Mouse (Mus musculus) brown adipose tissue, adult 24 weeks (tissue): ENCODE results near the gene Fbxw2. TPM values are rescaled to one million over a fixed set of nuclear protein-coding genes. Genes with fewer than 3 reads are reported as not detected.
"Not testable (repeated sequence)": the region's sequence is repeated elsewhere in the genome, so short reads cannot be mapped to it uniquely, and the experiment has no call there.

Experiments used
- H3K27ac ChIP-seq: fragments of 200-500 bp; replicated peaks from 2 replicates; pipeline ENCODE4 v1.5.1; 2012; ENCODE audit warnings: low read depth, mild to moderate bottlenecking, low read length
- H3K4me1 ChIP-seq: fragments of 200-500 bp; 2 replicates; pipeline ENCODE4 v1.6.1; 2012; ENCODE audit warnings: low read length, mixed read lengths; ENCODE audit not compliant: control insufficient read depth, insufficient read depth, insufficient read length
- H3K4me3 ChIP-seq: fragments of 200-500 bp; 2 replicates; pipeline ENCODE4 v1.5.1; 2012; ENCODE audit warnings: low read depth, mild to moderate bottlenecking, low read length, moderate library complexity; ENCODE audit not compliant: insufficient read depth
- polyA plus RNA-seq: library from polyadenylated mRNA; stranded (reverse); fragments of >200 nt; gene quantifications from 2 replicates; pipeline ENCODE4 v1.2.4, GENCODE M21; 2012; ENCODE audit not compliant: missing spikeins, insufficient read depth, insufficient read length

Gene Fbxw2
- 55.3 and 59.9 TPM in 2 replicates for polyA plus RNA-seq

- Histone ChIP-seq H3K27ac (peak within 1 kb of the TSS; percentile 88), H3K4me3 (peak within 1 kb of the TSS; percentile 96), H3K4me1 (peaks cover 10% of the 10 kb centered on the region; the same call in 1 of the 2 replicates)
Measured at GRCm38 (mm10) chr2:34825827-34826459, at the start of gene Fbxw2. Gene Fbxw2 (minus strand): TSS chr2:34826311.

- Histone ChIP-seq H3K27ac (no peak within 1 kb of the TSS), H3K4me3 (peak within 1 kb of the TSS; percentile 23; the same call in 1 of the 2 replicates)
Measured at GRCm38 (mm10) chr2:34874816-34875345, 48.8 kb upstream of the Fbxw2 start, which contains the start of gene Psmd5. Gene Psmd5 (minus strand): TSS chr2:34874968.

GRCm38 (mm10) chr2:34874271-34874670 lies 48.2 kb upstream of the Fbxw2 start, which contains the start of gene Cutal:
Gene Cutal (plus strand): TSS chr2:34874396.
- H3K4me3 ChIP-seq, result peak within 1 kb of the TSS; percentile 23; the same call in 1 of the 2 replicates
- H3K27ac ChIP-seq, result no peak within 1 kb of the TSS
- peaks cover 4% of the 10 kb centered on the region; the same call in 1 of the 2 replicates for H3K4me1 ChIP-seq

More at GRCm38 (mm10) chr2:34874816-34875345, 48.8 kb upstream of the Fbxw2 start, which contains the start of gene Psmd5:
- H3K4me1 ChIP-seq, result peaks cover 2% of the 10 kb centered on the region; the same call in 1 of the 2 replicates

GRCm38 (mm10) chr2:34870520-34871474 lies 44.7 kb upstream of the Fbxw2 start:
- Histone ChIP-seq H3K27ac (peak overlapping the region; percentile 90), H3K4me3 (peak overlapping the region; percentile 81), H3K4me1 (peaks cover 4% of the 10 kb centered on the region; the same call in 1 of the 2 replicates)

- Histone ChIP-seq H3K4me3 (peak overlapping the region; percentile 29), H3K27ac (no peak overlapping the region), H3K4me1 (peaks cover 4% of the 10 kb centered on the region; the same call in 1 of the 2 replicates)
Measured at GRCm38 (mm10) chr2:34869680-34870079, 43.6 kb upstream of the Fbxw2 start.

GRCm38 (mm10) chr2:34857728-34858127 lies 31.6 kb upstream of the Fbxw2 start:
- no peak overlapping the region for H3K27ac ChIP-seq
- H3K4me3 ChIP-seq, result no peak overlapping the region
- H3K4me1 ChIP-seq, result no peaks in the 10 kb centered on the region

- Histone ChIP-seq H3K27ac (no peak overlapping the region), H3K4me1 (no peaks in the 10 kb centered on the region), H3K4me3 (no peak overlapping the region)
Measured at GRCm38 (mm10) chr2:34855265-34855664, 29.2 kb upstream of the Fbxw2 start.

GRCm38 (mm10) chr2:34847702-34848101 lies 21.6 kb upstream of the Fbxw2 start:
- Histone ChIP-seq H3K4me1 (peaks cover 2% of the 10 kb centered on the region; the same call in 1 of the 2 replicates), H3K27ac (no peak overlapping the region), H3K4me3 (no peak overlapping the region)

GRCm38 (mm10) chr2:34843211-34843939 lies 17.3 kb upstream of the Fbxw2 start:
- H3K4me3 ChIP-seq, result peak overlapping the region; percentile 12; the same call in 1 of the 2 replicates
- peak overlapping the region; percentile 93 for H3K27ac ChIP-seq
- H3K4me1 ChIP-seq, result peaks cover 5% of the 10 kb centered on the region; the same call in 1 of the 2 replicates

- no peak overlapping the region for H3K27ac ChIP-seq
- no peak overlapping the region for H3K4me3 ChIP-seq
- peaks cover 5% of the 10 kb centered on the region; the same call in 1 of the 2 replicates for H3K4me1 ChIP-seq
Measured at GRCm38 (mm10) chr2:34841706-34842105, 15.6 kb upstream of the Fbxw2 start.

GRCm38 (mm10) chr2:34840143-34840542 lies 14.0 kb upstream of the Fbxw2 start:
- H3K27ac ChIP-seq, H3K4me3 ChIP-seq, H3K4me1 ChIP-seq: not testable (repeated sequence)

- Histone ChIP-seq H3K4me3 (no peak overlapping the region), H3K27ac (no peak overlapping the region), H3K4me1 (no peaks in the 10 kb centered on the region)
Measured at GRCm38 (mm10) chr2:34835669-34836068, 9.6 kb upstream of the Fbxw2 start.

GRCm38 (mm10) chr2:34833624-34834023 lies 7.5 kb upstream of the Fbxw2 start:
- H3K27ac ChIP-seq, result no peak overlapping the region
- no peaks in the 10 kb centered on the region for H3K4me1 ChIP-seq
- H3K4me3 ChIP-seq, result no peak overlapping the region

GRCm38 (mm10) chr2:34832766-34833457 lies 6.8 kb upstream of the Fbxw2 start, which contains the start of gene Gm34653:
Gene Gm34653 (plus strand): TSS chr2:34833007.
- H3K4me1 ChIP-seq, H3K4me3 ChIP-seq, H3K27ac ChIP-seq: not testable (repeated sequence)
